Mouse (Mus musculus) G1E (cell line): ENCODE results near the gene Nrf1. TPM values are rescaled to one million over a fixed set of nuclear protein-coding genes. Genes with fewer than 3 reads are reported as not detected.

Experiments
- ATAC-seq: 2 replicates; pipeline ENCODE4 v1.8.0; 2016; ENCODE audit warnings: mild to moderate bottlenecking; ENCODE audit not compliant: insufficient number of reproducible peaks, poor library complexity, low FRiP score, severe bottlenecking; ENCODE audit errors: extremely low read depth
- DNase-seq: peaks from one replicate; pipeline ENCODE4 v3.0.0; 2012; ENCODE audit warnings: low spot score
- H3K27me3 ChIP-seq: 2 replicates; pipeline ENCODE4 v1.6.1; 2012; ENCODE audit warnings: mild to moderate bottlenecking, low read length, inconsistent platforms; ENCODE audit not compliant: insufficient read depth
- H3K36me3 ChIP-seq: replicated peaks from 2 replicates; pipeline ENCODE3; 2012; ENCODE audit warnings: mild to moderate bottlenecking, inconsistent platforms
- H3K4me1 ChIP-seq: 2 replicates; pipeline ENCODE4 v1.6.1; 2012; ENCODE audit warnings: low read depth, low read length, inconsistent platforms, mixed read lengths; ENCODE audit not compliant: insufficient read depth
- H3K4me3 ChIP-seq: 2 replicates; pipeline ENCODE4 v1.5.1; 2012; ENCODE audit warnings: low read depth, mild to moderate bottlenecking, inconsistent platforms, low read length, moderate library complexity, mixed read lengths
- H3K9me3 ChIP-seq: replicated peaks from 2 replicates; pipeline ENCODE4 v1.6.1; 2012; ENCODE audit warnings: inconsistent platforms
- CTCF ChIP-seq: IDR thresholded peaks from 2 replicates; pipeline ENCODE4 v1.5.1; 2012; ENCODE audit warnings: low read depth, low read length, inconsistent platforms, mixed read lengths
- GATA1 ChIP-seq: IDR thresholded peaks from 2 replicates; pipeline ENCODE4 v1.6.1; 2012; ENCODE audit warnings: borderline replicate concordance, low read length, inconsistent platforms, mixed read lengths
- GATA2 ChIP-seq: IDR thresholded peaks from 2 replicates; pipeline ENCODE4 v1.6.1; 2012; ENCODE audit warnings: low read depth, low read length, inconsistent platforms, borderline replicate concordance
- POLR2AphosphoS5 ChIP-seq: IDR thresholded peaks from 2 replicates; pipeline ENCODE4 v1.6.1; 2012; ENCODE audit warnings: low read depth, low read length, inconsistent platforms; ENCODE audit not compliant: insufficient replicate concordance
- TAL1 ChIP-seq: conservative IDR thresholded peaks from 2 replicates; pipeline ENCODE4 v1.6.1; 2012; ENCODE audit warnings: low read depth, low read length, inconsistent platforms, mixed read lengths
- polyA plus RNA-seq: library from polyadenylated mRNA; stranded (reverse); fragments of >175 nt; gene quantifications from 2 replicates; pipeline ENCODE4 v1.2.3, GENCODE M21; 2012
- total RNA-seq, 2 experiments: library from RNA; stranded (forward) in 1 of 2; stranded (reverse) in 1 of 2; fragments of 200-1000 nt in 1 of 2; fragments of >200 nt in 1 of 2; fragmentation: Nextera tagmentation in 1 of 2; gene quantifications; 2 replicates each; pipeline ENCODE4 v1.2.3; 2014 to 2017

Gene Nrf1
- total and polyA plus RNA-seq, 3 experiments, result 9.7 to 79.0 (median 52.4) TPM

DNA sequence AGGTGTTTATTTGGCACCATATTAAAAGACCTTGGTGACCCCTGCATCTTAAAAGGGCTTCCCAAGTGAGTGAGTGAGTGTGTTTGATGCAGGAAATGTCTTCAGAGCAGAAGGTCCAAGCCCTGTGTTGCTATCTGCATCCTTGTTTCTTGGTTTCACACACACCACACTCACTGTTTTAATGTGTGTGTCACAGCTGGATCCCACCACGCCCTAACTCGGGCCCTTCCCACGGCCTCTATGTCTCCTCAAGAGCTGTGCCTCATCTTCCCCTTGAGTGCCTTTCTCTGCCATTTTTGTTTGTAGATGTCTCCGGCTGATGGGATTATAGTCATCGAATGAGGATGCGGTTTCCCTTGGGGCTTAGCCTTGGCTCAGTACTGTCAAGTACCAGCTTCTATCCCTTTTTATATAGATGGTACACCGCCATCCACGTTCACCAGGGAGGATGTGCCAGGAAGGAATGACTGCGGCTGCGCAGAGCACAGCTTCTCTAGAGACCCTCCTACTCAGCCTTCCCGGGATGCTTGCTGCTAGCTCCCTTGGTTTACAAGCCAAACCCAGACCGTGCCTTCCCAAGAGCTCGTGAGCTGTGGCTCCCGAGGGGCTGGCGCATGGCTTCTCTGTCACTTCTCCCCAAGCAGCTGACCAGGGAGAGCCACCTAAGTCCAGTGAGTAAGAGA lies 106.1 kb downstream of the Nrf1 start:
- Histone ChIP-seq H3K27me3 (peaks cover 5% of the 10 kb centered on the region; the same call in 1 of the 2 replicates), H3K36me3 (peaks cover 54% of the 10 kb centered on the region), H3K4me3 (no peak overlapping the region), H3K9me3 (no peaks in the 10 kb centered on the region), H3K4me1 (no peaks in the 10 kb centered on the region)
- DNase-seq (no peak), ATAC-seq (no peak)
- no peak for TF ChIP-seq POLR2AphosphoS5
- no peak for TF ChIP-seq CTCF
- TF ChIP-seq GATA1, result no peak
- no peak for TF ChIP-seq GATA2
- TF ChIP-seq TAL1, result no peak

DNA sequence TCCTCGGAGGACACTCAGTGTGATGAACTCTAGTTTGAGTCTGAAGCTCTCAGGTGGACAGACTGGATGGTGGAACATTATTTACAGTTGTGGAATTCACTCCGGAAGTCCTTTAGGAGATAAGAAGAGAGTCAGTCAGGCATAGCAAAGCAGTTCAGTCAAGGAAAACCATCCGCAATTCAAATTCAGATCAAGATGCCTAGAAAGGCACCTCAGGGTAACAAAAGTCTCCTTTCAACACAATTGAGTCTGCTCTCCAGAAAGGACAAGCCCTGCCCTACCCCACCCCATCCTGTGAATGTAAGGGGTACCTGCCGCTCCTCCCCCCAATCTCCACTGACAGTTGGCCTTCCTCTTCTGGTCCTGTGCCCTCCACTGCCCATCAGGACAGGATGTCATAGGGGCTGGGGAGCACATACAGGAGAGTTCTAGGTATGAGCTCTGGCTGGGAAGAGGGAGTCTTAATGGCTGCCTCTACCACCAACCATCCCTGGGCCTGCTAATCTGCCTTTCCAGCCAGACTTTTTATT lies 111.8 kb downstream of the Nrf1 start:
- no peaks in the 10 kb centered on the region for H3K4me1 ChIP-seq
- no peaks in the 10 kb centered on the region for H3K9me3 ChIP-seq
- ATAC-seq (no peak), DNase-seq (no peak)
- TF ChIP-seq CTCF, result no peak
- H3K4me3 ChIP-seq, result no peak overlapping the region
- peaks cover 20% of the 10 kb centered on the region; the same call in 1 of the 2 replicates for H3K27me3 ChIP-seq
- peaks cover 6% of the 10 kb centered on the region for H3K36me3 ChIP-seq

DNA sequence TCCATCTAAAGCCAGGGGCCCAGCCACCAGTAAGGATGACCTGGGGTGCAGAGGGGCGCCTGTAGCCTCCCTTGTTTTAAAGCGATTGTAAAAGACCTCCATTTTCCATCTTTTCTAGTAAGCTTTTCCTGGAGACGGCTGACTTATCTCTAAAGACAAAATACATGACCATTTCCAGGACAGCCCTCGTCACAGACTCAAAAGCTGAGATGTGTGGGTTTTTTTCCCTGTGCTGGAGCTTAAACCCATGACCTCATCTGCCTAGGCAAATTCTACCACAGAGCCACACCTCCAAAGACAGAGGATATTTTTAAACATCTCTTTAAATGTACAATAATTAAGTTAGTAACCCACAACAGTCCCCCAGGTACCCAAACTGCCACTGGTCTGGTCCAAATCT lies 112.6 kb downstream of the Nrf1 start:
- ATAC-seq, result no peak
- DNase-seq, result no peak
- no peak for TF ChIP-seq POLR2AphosphoS5
- no peak for TF ChIP-seq GATA2
- TF ChIP-seq TAL1, result no peak
- no peak for TF ChIP-seq GATA1
- TF ChIP-seq CTCF, result no peak
- Histone ChIP-seq H3K36me3 (no peaks in the 10 kb centered on the region), H3K9me3 (no peaks in the 10 kb centered on the region), H3K27me3 (peaks cover 24% of the 10 kb centered on the region), H3K4me3 (no peak overlapping the region), H3K4me1 (no peaks in the 10 kb centered on the region)

DNA sequence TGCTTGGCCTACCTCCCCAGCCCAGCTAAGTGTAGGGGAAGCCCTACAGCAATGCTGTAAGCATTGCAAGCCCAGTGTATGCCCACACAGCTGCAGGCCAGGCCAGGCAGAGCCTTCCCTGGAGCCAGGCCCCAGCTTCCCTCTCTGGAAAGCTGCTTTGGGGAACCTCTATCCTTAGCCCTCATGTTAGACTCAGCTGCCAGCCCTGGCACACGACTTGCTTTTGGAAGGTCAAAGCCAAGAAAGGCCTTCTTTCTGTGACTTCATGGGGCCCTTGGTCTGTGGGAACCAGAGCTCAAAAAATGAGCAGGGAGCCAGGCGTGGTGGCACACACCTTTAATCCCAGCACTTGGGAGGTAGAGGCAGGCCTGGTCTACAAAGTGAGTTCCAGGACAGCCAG lies 113.8 kb downstream of the Nrf1 start:
- Histone ChIP-seq H3K9me3 (no peaks in the 10 kb centered on the region), H3K4me3 (no peak overlapping the region), H3K27me3 (peaks cover 33% of the 10 kb centered on the region), H3K36me3 (no peaks in the 10 kb centered on the region), H3K4me1 (no peaks in the 10 kb centered on the region)
- ATAC-seq, result no peak
- no peak for DNase-seq
- TF ChIP-seq GATA1 (no peak), CTCF (no peak), TAL1 (no peak), POLR2AphosphoS5 (no peak), GATA2 (no peak)

DNA sequence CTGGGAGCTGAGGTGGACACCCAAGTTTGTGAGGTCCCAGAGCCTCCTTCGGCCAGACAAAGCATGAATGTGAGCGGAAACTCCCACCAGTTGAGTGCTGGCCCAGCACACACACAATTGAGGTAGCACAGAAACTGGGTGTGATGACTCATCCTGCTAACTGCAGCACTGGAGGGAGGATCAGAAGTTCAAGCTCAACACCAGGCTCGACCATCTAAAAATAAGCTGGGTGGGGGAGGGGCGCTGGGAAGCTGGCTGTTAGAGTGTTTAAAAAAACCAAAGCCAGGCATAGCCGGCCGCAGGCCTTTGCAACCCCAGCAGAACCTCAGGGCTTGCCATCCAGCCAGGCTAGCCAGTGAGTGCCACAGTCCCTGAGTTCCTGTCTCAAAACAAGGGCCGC lies 114.3 kb downstream of the Nrf1 start:
- TF ChIP-seq GATA2, result no peak
- TF ChIP-seq TAL1, result no peak
- no peak for TF ChIP-seq POLR2AphosphoS5
- TF ChIP-seq CTCF, result no peak
- no peak for TF ChIP-seq GATA1
- Histone ChIP-seq H3K4me3 (no peak overlapping the region), H3K27me3 (peaks cover 38% of the 10 kb centered on the region), H3K4me1 (no peaks in the 10 kb centered on the region), H3K36me3 (no peaks in the 10 kb centered on the region), H3K9me3 (no peaks in the 10 kb centered on the region)
- ATAC-seq (no peak), DNase-seq (no peak)

DNA sequence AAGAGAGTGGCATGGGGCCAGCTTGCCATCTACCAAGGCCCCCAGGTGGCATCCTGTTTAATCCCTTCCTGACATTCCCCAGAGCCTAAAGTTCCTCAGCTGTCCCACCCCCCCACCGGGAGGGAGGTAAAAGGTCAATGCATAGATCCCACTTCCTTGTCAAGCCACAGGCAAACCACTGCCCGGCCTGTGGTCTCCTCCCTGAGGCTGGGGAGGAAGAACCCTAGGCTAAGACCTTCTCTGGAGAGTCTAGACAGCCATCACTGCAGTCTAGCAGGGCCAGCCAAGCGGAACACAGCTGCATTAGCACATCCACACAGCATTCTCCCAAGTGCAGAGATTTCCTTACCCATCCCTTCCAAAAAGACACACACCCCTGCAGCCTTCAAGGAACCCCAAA lies 118.6 kb downstream of the Nrf1 start:
- no peak for DNase-seq
- peaks cover 72% of the 10 kb centered on the region for H3K27me3 ChIP-seq
- peaks cover 3% of the 10 kb centered on the region; the same call in 1 of the 2 replicates for H3K4me1 ChIP-seq

DNA sequence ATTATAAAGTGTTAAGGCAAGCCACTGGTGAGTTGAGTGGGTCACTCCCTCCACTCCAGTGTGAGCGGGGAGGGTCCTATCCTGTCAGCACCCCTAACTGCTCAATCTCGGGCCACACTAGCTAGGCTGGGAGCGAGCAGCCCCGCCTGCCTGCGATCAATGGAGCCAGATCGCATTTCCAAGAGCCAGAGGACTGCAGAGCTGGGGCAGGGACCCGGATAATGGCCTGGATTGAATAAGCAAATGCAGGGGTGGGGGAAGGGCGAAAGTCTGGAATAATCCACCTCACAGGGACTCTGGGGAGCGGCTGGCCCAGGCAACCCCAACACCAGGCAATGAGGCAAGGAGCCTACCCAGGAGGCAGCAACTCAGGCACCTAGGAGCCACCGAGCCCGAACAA lies 119.4 kb downstream of the Nrf1 start:
- no peak for TF ChIP-seq GATA1
- Histone ChIP-seq H3K27me3 (peaks cover 73% of the 10 kb centered on the region), H3K36me3 (no peaks in the 10 kb centered on the region), H3K9me3 (no peaks in the 10 kb centered on the region), H3K4me1 (peaks cover 4% of the 10 kb centered on the region; the same call in 1 of the 2 replicates), H3K4me3 (no peak overlapping the region)
- no peak for DNase-seq
- ATAC-seq, result no peak

More for the DNA sequence above, 118.6 kb downstream of the Nrf1 start:
- H3K9me3 ChIP-seq, result no peaks in the 10 kb centered on the region
- H3K4me3 ChIP-seq, result no peak overlapping the region
- no peak for ATAC-seq
- TF ChIP-seq GATA1 (no peak), CTCF (no peak), TAL1 (no peak), GATA2 (no peak), POLR2AphosphoS5 (no peak)
- H3K36me3 ChIP-seq, result no peaks in the 10 kb centered on the region
